Mouse (Mus musculus): ENCODE data around the gene Gm9745. TPM values are rescaled to one million over a fixed set of nuclear protein-coding genes. Genes with fewer than 3 reads are reported as not detected.
"Not testable (repeated sequence)": the region's sequence is repeated elsewhere in the genome, so short reads cannot be mapped to it uniquely, and the experiment has no call there.

Gene Gm9745
- 0.31 TPM in 1 of 2 replicates, not detected in the other for polyA plus RNA-seq (2012; rRNA removed)

GRCm38 (mm10) chr13:8948131-8948530 lies at the start of gene Gm9745:
TSS of gene Gm9745 (minus strand) at chr13:8948231.
- not testable (repeated sequence) for H3K27ac ChIP-seq (ENCODE audit: control insufficient read depth, insufficient read depth, low read length); H3K27me3 ChIP-seq (ENCODE audit: control insufficient read depth, insufficient read depth, low read length); H3K4me3 ChIP-seq (ENCODE audit: control insufficient read depth, insufficient read depth, low read length); H3K36me3 ChIP-seq (ENCODE audit: control insufficient read depth, insufficient read depth, low read length); DNase-seq; H3K4me1 ChIP-seq (replicated peaks; ENCODE audit: control insufficient read depth, insufficient read depth, low read length)

- H3K4me1 ChIP-seq (replicated peaks; ENCODE audit: control insufficient read depth, insufficient read depth, low read length); H3K4me3 ChIP-seq (ENCODE audit: control insufficient read depth, insufficient read depth, low read length); H3K27me3 ChIP-seq (ENCODE audit: control insufficient read depth, insufficient read depth, low read length); H3K27ac ChIP-seq (ENCODE audit: control insufficient read depth, insufficient read depth, low read length); DNase-seq; H3K36me3 ChIP-seq (ENCODE audit: control insufficient read depth, insufficient read depth, low read length): not testable (repeated sequence)
- 86% methylated on average over 5 of the region's 5 CpGs for WGBS
These were observed 49.2 kb upstream of the Gm9745 start for GRCm38 (mm10) chr13:8997221-8997620.

- Histone ChIP-seq H3K27me3 (ENCODE audit: control insufficient read depth, insufficient read depth, low read length) (no peaks in the 10 kb centered on the region), H3K36me3 (ENCODE audit: control insufficient read depth, insufficient read depth, low read length) (peaks cover under 1% of the 10 kb centered on the region; the same call in 1 of the 2 replicates), H3K27ac (ENCODE audit: control insufficient read depth, insufficient read depth, low read length) (0 out of 2 replicates have a peak within 1 kb of the TSS, but pooled peaks have one; percentile 14), H3K4me3 (ENCODE audit: control insufficient read depth, insufficient read depth, low read length) (peak within 1 kb of the TSS; percentile 95), H3K4me1 (replicated peaks; ENCODE audit: control insufficient read depth, insufficient read depth, low read length) (peaks cover 5% of the 10 kb centered on the region)
- peak; percentile 64 for TF ChIP-seq CTCF (IDR thresholded peaks at IDR 0.05; ENCODE audit: borderline replicate concordance, control insufficient read depth, extremely low read depth, insufficient read depth, low read length, poor library complexity)
- peak; percentile 89 for TF ChIP-seq POLR2A (IDR thresholded peaks at IDR 0.05; ENCODE audit: control insufficient read depth, extremely low read depth, insufficient read depth, low read length, poor library complexity)
- peak; percentile 95 for DNase-seq
- 2% methylated on average over 51 of the region's 51 CpGs for WGBS
These were observed 48.2 kb upstream of the Gm9745 start, which contains the start of gene Gtpbp4 for GRCm38 (mm10) chr13:8995990-8996786. TSS of gene Gtpbp4 (minus strand) at chr13:8996083.

GRCm38 (mm10) chr13:8995159-8995989 lies 47.3 kb upstream of the Gm9745 start:
- Histone ChIP-seq H3K4me1 (replicated peaks; ENCODE audit: control insufficient read depth, insufficient read depth, low read length) (peaks cover 5% of the 10 kb centered on the region), H3K4me3 (ENCODE audit: control insufficient read depth, insufficient read depth, low read length) (peak overlapping the region; percentile 95), H3K27me3 (ENCODE audit: control insufficient read depth, insufficient read depth, low read length) (no peaks in the 10 kb centered on the region), H3K36me3 (ENCODE audit: control insufficient read depth, insufficient read depth, low read length) (peaks cover 8% of the 10 kb centered on the region), H3K27ac (ENCODE audit: control insufficient read depth, insufficient read depth, low read length) (no peak overlapping the region)
- no peak for DNase-seq
- TF ChIP-seq CTCF (IDR thresholded peaks at IDR 0.05; ENCODE audit: borderline replicate concordance, control insufficient read depth, extremely low read depth, insufficient read depth, low read length, poor library complexity), result no peak
- no peak for TF ChIP-seq POLR2A (IDR thresholded peaks at IDR 0.05; ENCODE audit: control insufficient read depth, extremely low read depth, insufficient read depth, low read length, poor library complexity)
- under 1% methylated on average over 33 of the region's 33 CpGs for WGBS

- peaks cover 5% of the 10 kb centered on the region for H3K4me1 ChIP-seq (replicated peaks; ENCODE audit: control insufficient read depth, insufficient read depth, low read length)
- no peak for DNase-seq
- 93% methylated on average over 6 of the region's 6 CpGs for WGBS
- H3K27me3 ChIP-seq (ENCODE audit: control insufficient read depth, insufficient read depth, low read length), result no peaks in the 10 kb centered on the region
- H3K4me3 ChIP-seq (ENCODE audit: control insufficient read depth, insufficient read depth, low read length), result no peak overlapping the region
- peaks cover 31% of the 10 kb centered on the region for H3K36me3 ChIP-seq (ENCODE audit: control insufficient read depth, insufficient read depth, low read length)
- H3K27ac ChIP-seq (ENCODE audit: control insufficient read depth, insufficient read depth, low read length), result no peak overlapping the region
- no peak for TF ChIP-seq POLR2A (IDR thresholded peaks at IDR 0.05; ENCODE audit: control insufficient read depth, extremely low read depth, insufficient read depth, low read length, poor library complexity)
- no peak for TF ChIP-seq CTCF (IDR thresholded peaks at IDR 0.05; ENCODE audit: borderline replicate concordance, control insufficient read depth, extremely low read depth, insufficient read depth, low read length, poor library complexity)
These were observed 44.2 kb upstream of the Gm9745 start for GRCm38 (mm10) chr13:8992231-8992630.

- Histone ChIP-seq H3K36me3 (ENCODE audit: control insufficient read depth, insufficient read depth, low read length) (peaks cover 64% of the 10 kb centered on the region), H3K27me3 (ENCODE audit: control insufficient read depth, insufficient read depth, low read length) (no peaks in the 10 kb centered on the region), H3K4me1 (replicated peaks; ENCODE audit: control insufficient read depth, insufficient read depth, low read length) (no peaks in the 10 kb centered on the region), H3K4me3 (ENCODE audit: control insufficient read depth, insufficient read depth, low read length) (no peak overlapping the region), H3K27ac (ENCODE audit: control insufficient read depth, insufficient read depth, low read length) (no peak overlapping the region)
- DNase-seq, result no peak
- no peak for TF ChIP-seq CTCF (IDR thresholded peaks at IDR 0.05; ENCODE audit: borderline replicate concordance, control insufficient read depth, extremely low read depth, insufficient read depth, low read length, poor library complexity)
- TF ChIP-seq POLR2A (IDR thresholded peaks at IDR 0.05; ENCODE audit: control insufficient read depth, extremely low read depth, insufficient read depth, low read length, poor library complexity), result no peak
- WGBS, result 97% methylated on average over 3 of the region's 3 CpGs
These were observed 24.9 kb upstream of the Gm9745 start for GRCm38 (mm10) chr13:8972972-8973371.

Measured in thymus, adult 2 months (tissue).